Mouse (Mus musculus) midbrain, embryonic 16.5 days (tissue): ENCODE measurements around the gene Lims1. TPM values are rescaled to one million over a fixed set of nuclear protein-coding genes. Genes with fewer than 3 reads are reported as not detected.

Source experiments
- ATAC-seq: fragments of 200-750 bp; cut with Nextera tagmentation; 2 replicates; pipeline ENCODE4 v1.8.0; 2017; ENCODE audit warnings: moderate TSS enrichment
- H3K27ac ChIP-seq: fragments of 300-500 bp; sonication (generic); 2 replicates; pipeline ENCODE4 v1.5.1; 2014; ENCODE audit warnings: mild to moderate bottlenecking, low read length, mixed read lengths
- H3K27me3 ChIP-seq: fragments of 300-500 bp; sonication (generic); 2 replicates; pipeline ENCODE4 v1.6.1; 2014; ENCODE audit warnings: low read depth, low read length, mixed read lengths; ENCODE audit not compliant: control insufficient read depth, insufficient read depth
- H3K36me3 ChIP-seq: fragments of 300-500 bp; sonication (generic); 2 replicates; pipeline ENCODE4 v1.6.1; 2014; ENCODE audit warnings: mild to moderate bottlenecking, low read length, moderate library complexity, mixed read lengths; ENCODE audit not compliant: control insufficient read depth, insufficient read depth
- H3K4me1 ChIP-seq: fragments of 300-500 bp; sonication (generic); 2 replicates; pipeline ENCODE4 v1.6.1; 2014; ENCODE audit warnings: mild to moderate bottlenecking, low read length, mixed read lengths; ENCODE audit not compliant: control insufficient read depth, insufficient read depth
- H3K4me2 ChIP-seq: fragments of 300-500 bp; sonication (generic); 2 replicates; pipeline ENCODE4 v1.6.1; 2014; ENCODE audit warnings: mild to moderate bottlenecking, low read length, mixed read lengths
- H3K4me3 ChIP-seq: fragments of 300-500 bp; sonication (generic); 2 replicates; pipeline ENCODE4 v1.5.1; 2014; ENCODE audit warnings: low read depth, mild to moderate bottlenecking, low read length, moderate library complexity, mixed read lengths
- H3K9ac ChIP-seq: fragments of 300-500 bp; sonication (generic); 2 replicates; pipeline ENCODE4 v1.6.1; 2014; ENCODE audit warnings: low read depth, low read length, mixed read lengths
- H3K9me3 ChIP-seq: fragments of 300-500 bp; sonication (generic); replicated peaks from 2 replicates; pipeline ENCODE4 v1.6.1; 2014; ENCODE audit warnings: mild to moderate bottlenecking, low read length, mixed read lengths; ENCODE audit not compliant: control insufficient read depth, poor library complexity, severe bottlenecking
- WGBS: fragments of 180-500 bp; shearing (Covaris S2); extraction: QIAGEN DNeasy Blood & Tissue Kit; methylation state at CpG from one replicate; pipeline ENCODE4 v1.1.7; 2014; 5-methylcytosine and 5-hydroxymethylcytosine counted together
- polyA plus RNA-seq: library from polyadenylated mRNA; unstranded; fragments of >200 nt; fragmentation: Nextera tagmentation; extraction: Ambion mirVana; gene quantifications from 2 replicates; pipeline ENCODE4 v1.2.1, GENCODE M21; 2015

The Lims1 gene
- polyA plus RNA-seq, 1 experiment from 2014 or later, result 47.1 TPM

DNA sequence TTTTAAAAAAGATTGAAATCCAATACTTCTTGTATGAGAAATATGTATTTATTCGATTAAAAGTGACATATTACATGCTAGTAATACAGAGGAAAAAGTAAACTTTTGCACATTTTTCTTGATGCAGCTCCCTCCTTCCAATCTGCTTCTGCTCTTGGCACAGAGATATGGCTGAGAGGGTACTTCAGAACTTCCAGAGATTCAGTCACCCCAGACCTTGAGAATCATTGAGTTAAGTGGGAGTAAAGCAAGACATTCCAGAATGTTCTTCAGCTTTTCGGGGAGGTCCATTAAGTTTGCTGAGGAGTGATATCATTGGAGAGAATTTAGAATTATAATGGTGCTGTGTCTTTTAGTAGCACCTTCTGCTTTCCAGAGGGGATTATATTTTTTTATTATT is 72.5 kb downstream of the Lims1 start:
- Histone ChIP-seq H3K9ac (no peak overlapping the region), H3K4me3 (no peak overlapping the region), H3K27ac (no peak overlapping the region), H3K36me3 (no peaks in the 10 kb centered on the region), H3K4me1 (no peaks in the 10 kb centered on the region), H3K27me3 (no peaks in the 10 kb centered on the region), H3K9me3 (no peaks in the 10 kb centered on the region), H3K4me2 (no peak overlapping the region)
- no peak for ATAC-seq
- 93% methylated on average over 2 of the region's 2 CpGs for WGBS

GRCm38 (mm10) chr10:58396600-58396999 is 73.3 kb downstream of the Lims1 start:
- ATAC-seq, result no peak
- H3K27me3 ChIP-seq, result no peaks in the 10 kb centered on the region
- no peak overlapping the region for H3K4me2 ChIP-seq
- WGBS, result 60% methylated on average over 3 of the region's 3 CpGs
- no peak overlapping the region for H3K9ac ChIP-seq
- H3K4me3 ChIP-seq, result no peak overlapping the region
- H3K27ac ChIP-seq, result no peak overlapping the region
- no peaks in the 10 kb centered on the region for H3K4me1 ChIP-seq
- no peaks in the 10 kb centered on the region for H3K36me3 ChIP-seq
- H3K9me3 ChIP-seq, result no peaks in the 10 kb centered on the region

- H3K4me3 ChIP-seq, result no peak overlapping the region
- H3K4me1 ChIP-seq, result no peaks in the 10 kb centered on the region
- no peak overlapping the region for H3K4me2 ChIP-seq
- WGBS, result 94% methylated on average over 8 of the region's 8 CpGs
- no peaks in the 10 kb centered on the region; the same call in 1 of the 2 replicates for H3K36me3 ChIP-seq
- no peaks in the 10 kb centered on the region for H3K9me3 ChIP-seq
- no peak overlapping the region for H3K27ac ChIP-seq
- no peak overlapping the region for H3K9ac ChIP-seq
- no peaks in the 10 kb centered on the region for H3K27me3 ChIP-seq
- ATAC-seq, result no peak
These were observed 75.7 kb downstream of the Lims1 start for GRCm38 (mm10) chr10:58398941-58399340.

DNA sequence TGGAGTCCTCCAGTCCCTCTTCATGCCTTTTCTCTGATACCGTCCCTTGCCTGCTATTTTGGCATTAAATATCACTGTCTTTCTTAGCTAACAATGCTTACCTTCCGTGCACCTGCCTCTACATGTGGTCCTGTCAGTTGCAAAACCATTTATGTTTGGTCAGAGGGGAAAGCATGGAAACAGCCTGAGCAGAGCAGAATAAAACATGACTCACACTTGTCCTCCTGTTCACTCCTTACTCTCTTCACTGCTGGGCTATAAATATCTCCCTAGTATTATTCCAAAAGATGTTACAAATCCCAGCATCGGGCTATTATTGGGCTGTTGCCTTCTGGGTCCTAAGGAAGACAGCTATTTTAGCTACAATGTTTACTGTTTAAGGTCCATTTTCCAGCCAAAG is 78.6 kb downstream of the Lims1 start:
- H3K4me3 ChIP-seq, result no peak overlapping the region
- H3K4me2 ChIP-seq, result no peak overlapping the region
- no peaks in the 10 kb centered on the region; the same call in 1 of the 2 replicates for H3K36me3 ChIP-seq
- H3K9ac ChIP-seq, result no peak overlapping the region
- H3K27me3 ChIP-seq, result no peaks in the 10 kb centered on the region
- no peaks in the 10 kb centered on the region for H3K4me1 ChIP-seq
- no peaks in the 10 kb centered on the region for H3K9me3 ChIP-seq
- H3K27ac ChIP-seq, result no peak overlapping the region
- ATAC-seq, result no peak
- WGBS, result 94% methylated on average over 3 of the region's 3 CpGs

GRCm38 (mm10) chr10:58404639-58405038 is 81.4 kb downstream of the Lims1 start:
- Histone ChIP-seq H3K27me3 (no peaks in the 10 kb centered on the region), H3K27ac (no peak overlapping the region), H3K9ac (no peak overlapping the region), H3K36me3 (peaks cover 5% of the 10 kb centered on the region), H3K4me3 (no peak overlapping the region), H3K4me2 (no peak overlapping the region), H3K9me3 (no peaks in the 10 kb centered on the region), H3K4me1 (no peaks in the 10 kb centered on the region)
- ATAC-seq, result no peak
- 94% methylated on average over 6 of the region's 6 CpGs for WGBS

DNA sequence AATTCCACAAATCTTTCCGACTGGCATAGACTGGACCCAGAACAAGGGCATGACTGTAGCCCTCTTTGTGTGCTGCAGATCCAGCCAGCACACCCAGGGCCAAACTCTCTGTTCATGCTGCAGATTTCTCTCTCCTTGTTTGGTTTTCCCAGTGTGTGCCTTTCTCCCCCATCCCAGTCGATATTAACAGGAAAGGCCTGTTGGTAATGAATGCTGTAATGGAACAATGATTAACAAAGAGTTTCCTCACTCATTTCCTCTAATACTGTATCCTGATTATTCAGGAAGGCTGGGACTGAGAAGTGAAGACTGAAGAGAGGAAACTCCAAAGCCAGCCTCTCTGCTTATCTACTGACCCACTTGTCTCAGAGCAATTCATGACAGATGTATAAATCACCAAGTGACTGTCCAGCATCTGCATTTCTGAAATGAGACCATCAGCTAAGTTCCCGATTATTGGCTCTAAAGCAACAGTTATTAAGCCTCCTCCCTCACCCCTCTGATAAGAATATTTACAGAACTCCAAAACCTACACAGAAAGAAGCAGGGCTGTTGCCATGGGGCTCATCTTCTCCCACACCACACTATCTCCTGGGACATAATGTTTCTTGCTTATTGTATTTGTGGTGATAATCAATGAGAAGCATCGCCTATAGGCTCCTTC is 82.2 kb downstream of the Lims1 start:
- Histone ChIP-seq H3K4me2 (no peak overlapping the region), H3K9me3 (no peaks in the 10 kb centered on the region), H3K36me3 (peaks cover 10% of the 10 kb centered on the region), H3K27me3 (no peaks in the 10 kb centered on the region), H3K4me1 (no peaks in the 10 kb centered on the region), H3K4me3 (no peak overlapping the region), H3K9ac (no peak overlapping the region), H3K27ac (no peak overlapping the region)
- ATAC-seq, result no peak
- 88% methylated on average over 4 of the region's 4 CpGs for WGBS

- no peaks in the 10 kb centered on the region for H3K9me3 ChIP-seq
- WGBS, result 96% methylated on average over 2 of the region's 2 CpGs
- H3K4me1 ChIP-seq, result no peaks in the 10 kb centered on the region
- H3K27me3 ChIP-seq, result no peaks in the 10 kb centered on the region
- no peak overlapping the region for H3K27ac ChIP-seq
- no peak for ATAC-seq
- no peak overlapping the region for H3K4me3 ChIP-seq
- peaks cover 12% of the 10 kb centered on the region for H3K36me3 ChIP-seq
- H3K4me2 ChIP-seq, result no peak overlapping the region
- H3K9ac ChIP-seq, result no peak overlapping the region
These were observed 82.7 kb downstream of the Lims1 start for GRCm38 (mm10) chr10:58405949-58406305.

DNA sequence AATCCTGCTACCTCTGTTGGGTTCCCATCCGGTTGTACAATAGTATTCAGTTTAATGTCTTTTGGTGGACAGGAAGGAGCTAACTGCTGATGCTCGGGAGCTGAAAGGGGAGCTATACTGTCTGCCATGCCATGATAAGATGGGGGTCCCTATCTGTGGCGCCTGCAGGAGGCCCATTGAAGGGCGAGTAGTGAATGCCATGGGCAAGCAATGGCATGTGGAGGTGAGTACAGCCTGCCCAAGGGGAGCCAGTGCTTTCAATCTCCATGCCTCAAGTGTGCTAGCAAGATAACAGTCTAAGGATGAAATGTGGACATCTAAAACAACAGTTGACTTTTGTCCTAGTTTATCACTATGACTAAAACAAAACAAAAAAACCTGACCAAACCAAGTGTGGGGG is 89.1 kb downstream of the Lims1 start:
- no peaks in the 10 kb centered on the region for H3K9me3 ChIP-seq
- no peak overlapping the region for H3K4me3 ChIP-seq
- ATAC-seq, result no peak
- 94% methylated on average over 4 of the region's 4 CpGs for WGBS
- no peaks in the 10 kb centered on the region for H3K27me3 ChIP-seq
- peaks cover 27% of the 10 kb centered on the region for H3K36me3 ChIP-seq
- H3K4me1 ChIP-seq, result no peaks in the 10 kb centered on the region
- no peak overlapping the region for H3K4me2 ChIP-seq
- no peak overlapping the region for H3K9ac ChIP-seq
- no peak overlapping the region for H3K27ac ChIP-seq

DNA sequence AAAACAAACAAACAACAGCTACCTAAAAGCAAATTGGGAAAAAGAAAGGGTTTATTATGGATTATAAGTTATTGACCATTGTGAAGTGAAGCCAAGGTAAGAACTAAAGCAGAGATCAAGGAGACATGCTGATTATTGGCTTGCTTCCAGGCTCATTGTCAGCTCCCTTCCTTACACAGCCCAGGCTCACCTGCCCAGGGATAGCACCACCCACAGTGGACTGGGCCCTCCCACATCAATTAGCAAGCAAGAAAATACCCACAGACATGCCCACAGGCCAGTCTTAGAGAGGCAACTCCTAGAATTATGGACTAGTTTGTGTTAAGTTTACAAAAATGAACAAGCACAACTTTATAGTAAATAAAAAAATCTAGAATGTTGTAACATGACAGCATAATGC is 89.6 kb downstream of the Lims1 start:
- Histone ChIP-seq H3K9ac (no peak overlapping the region), H3K27ac (no peak overlapping the region), H3K27me3 (no peaks in the 10 kb centered on the region), H3K36me3 (peaks cover 26% of the 10 kb centered on the region), H3K4me3 (no peak overlapping the region), H3K4me2 (no peak overlapping the region), H3K9me3 (no peaks in the 10 kb centered on the region), H3K4me1 (no peaks in the 10 kb centered on the region)
- no peak for ATAC-seq
